Mouse (Mus musculus): Measurements from ENCODE around the gene Zfp512b. TPM values are rescaled to one million over a fixed set of nuclear protein-coding genes. Genes with fewer than 3 reads are reported as not detected.

The Zfp512b gene
- total and polyA plus RNA-seq, 3 experiments: 11.0 to 26.8 (median 16.6) TPM

DNA sequence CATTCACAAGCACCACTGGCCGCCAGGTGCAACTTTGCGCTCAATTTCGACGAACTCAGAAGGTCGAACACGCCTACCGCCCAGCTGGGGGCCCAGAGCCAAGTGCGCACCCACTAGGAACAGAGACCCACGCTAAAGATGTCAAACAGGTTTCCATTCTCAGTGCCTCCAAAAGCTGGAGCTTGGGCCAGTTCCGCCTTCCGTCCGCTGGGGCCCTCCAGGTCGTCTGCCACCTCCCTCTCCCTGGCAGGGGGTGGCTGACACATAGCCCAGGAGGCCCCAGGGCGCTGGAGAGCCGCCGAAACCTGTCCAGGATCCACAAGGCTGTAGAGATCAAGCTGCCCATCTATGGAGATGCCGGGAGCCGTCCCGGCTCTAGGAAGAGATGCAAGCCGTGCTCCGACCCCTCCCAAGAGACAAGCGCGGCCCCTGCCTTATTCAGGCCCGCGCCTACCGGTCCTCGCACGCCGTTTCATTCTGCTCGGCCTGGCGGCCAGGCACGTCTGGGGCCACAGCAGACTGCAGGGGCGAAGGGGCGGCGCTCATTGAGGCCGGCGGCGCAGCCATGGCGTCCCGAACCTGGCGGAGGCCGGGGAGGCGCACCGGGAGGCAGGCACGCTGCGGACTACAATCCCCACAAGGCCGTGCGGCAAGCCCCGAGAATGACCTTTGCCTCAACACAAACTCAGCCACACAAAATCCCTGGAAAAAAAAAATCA lies 11.0 kb downstream of the Zfp512b start (continued):
- no peak for TF ChIP-seq ETS1 (conservative IDR thresholded peaks at IDR 0.05; ENCODE audit: low read depth, low read length)
- no peak for TF ChIP-seq PAX5 (IDR thresholded peaks at IDR 0.05; ENCODE audit: low read length)
- TF ChIP-seq ZMIZ1 (IDR thresholded peaks at IDR 0.05; ENCODE audit: low read depth, low read length): peak; percentile 81; the same call in 1 of the 2 replicates
- TF ChIP-seq POLR2A (IDR thresholded peaks at IDR 0.05; ENCODE audit: low read depth, low read length): peak; percentile 71
- 0 out of 2 replicates have a peak, but pooled peaks have one; percentile 32 for TF ChIP-seq MAX (IDR thresholded peaks at IDR 0.05; ENCODE audit: low read length)
- TF ChIP-seq E2F4 (IDR thresholded peaks at IDR 0.05; ENCODE audit: insufficient replicate concordance, low read depth, low read length): no peak
- no peak; the same call in 1 of the 2 replicates for TF ChIP-seq GABPA (IDR thresholded peaks at IDR 0.05; ENCODE audit: insufficient replicate concordance, low read depth, low read length)
- TF ChIP-seq EP300 (IDR thresholded peaks at IDR 0.05; ENCODE audit: low read length): no peak
- TF ChIP-seq CHD2 (IDR thresholded peaks at IDR 0.05; ENCODE audit: low read length): peak; percentile 57; the same call in 1 of the 2 replicates
- no peak for TF ChIP-seq CTCF (conservative IDR thresholded peaks at IDR 0.05 in 1 of 2, IDR thresholded peaks at IDR 0.05 in 1 of 2; ENCODE audit: low read depth in 2 of 2, low read length in 2 of 2)

DNA sequence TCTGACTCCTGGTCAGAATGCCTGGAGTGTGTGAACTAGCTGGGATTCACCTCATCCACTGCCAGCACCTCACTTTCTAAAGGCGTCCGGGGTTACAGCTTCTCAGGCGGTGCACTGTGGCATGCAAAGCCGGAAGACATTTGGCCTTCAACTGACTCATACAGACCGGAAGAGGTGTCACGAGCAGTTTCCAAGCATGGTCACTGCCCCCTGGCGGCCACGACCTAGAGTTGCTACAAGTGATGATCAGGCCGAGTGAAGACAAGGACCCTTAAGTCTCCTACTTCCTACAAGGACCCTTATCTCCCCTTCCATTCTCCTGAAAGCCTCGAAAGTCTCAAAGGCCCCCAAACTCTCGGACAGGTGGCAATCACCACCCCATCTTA lies 11.6 kb downstream of the Zfp512b start:
- Histone ChIP-seq H3K4me1 (ENCODE audit: control insufficient read depth in 1 of 2, insufficient read depth in 2 of 2) (peaks cover 3 to 25% of the 10 kb centered on the region in 2 experiments; a peak in 2 of 4 replicates), H3K79me2 (replicated peaks; ENCODE audit: control insufficient read depth, extremely low read depth, insufficient read depth, poor library complexity, severe bottlenecking) (peaks cover 4% of the 10 kb centered on the region; the same call in 1 of the 2 replicates), H3K4me3 (replicated peaks in 1 of 3; ENCODE audit: low read depth in 2 of 3, low read length in 2 of 3, poor library complexity in 1 of 3) (peak overlapping the region; percentile 75 to 86 (median 78)), H3K27ac (ENCODE audit: insufficient read depth, low read depth) (peak overlapping the region; percentile 93), H3K36me3 (replicated peaks in 1 of 2; ENCODE audit: control insufficient read depth in 1 of 2, insufficient read depth in 1 of 2, low read length in 1 of 2) (peaks cover 18 to 59% of the 10 kb centered on the region in 2 experiments), H3K4me2 (ENCODE audit: insufficient read depth, low read depth, poor library complexity, severe bottlenecking) (peak overlapping the region; percentile 73), H3K9me3 (replicated peaks; ENCODE audit: low read length) (no peaks in the 10 kb centered on the region), H3K27me3 (replicated peaks) (no peaks in the 10 kb centered on the region), H3K9ac (ENCODE audit: insufficient read depth, low read depth) (peak overlapping the region; percentile 93)
- in situ Hi-C loops (cut with MboI; ENCODE audit: low pct_ligation_motif_present, low pct_unique_long_range_greater_than_20kb, low sequenced_read_pairs): no loop called here
- DNase-seq (ENCODE audit: extremely low read depth): peak; percentile 93
- dilution Hi-C loops (cut with MboI; ENCODE audit: extremely low pct_ligation_motif_present, extremely low pct_unique_long_range_greater_than_20kb, low sequenced_read_pairs): no loop called here
- no peak for TF ChIP-seq E2F4 (IDR thresholded peaks at IDR 0.05; ENCODE audit: insufficient replicate concordance, low read depth, low read length)
- TF ChIP-seq ZC3H11A (IDR thresholded peaks at IDR 0.05; ENCODE audit: low read depth, low read length): no peak
- peak; percentile 68 for TF ChIP-seq TCF12 (IDR thresholded peaks at IDR 0.05; ENCODE audit: low read depth, low read length)
- peak; percentile 74 for TF ChIP-seq HCFC1 (IDR thresholded peaks at IDR 0.05; ENCODE audit: low read depth, low read length)
- no peak for TF ChIP-seq ZKSCAN1 (IDR thresholded peaks at IDR 0.05; ENCODE audit: borderline replicate concordance, low read depth, low read length)
- TF ChIP-seq GABPA (IDR thresholded peaks at IDR 0.05; ENCODE audit: insufficient replicate concordance, low read depth, low read length): no peak
- no peak for TF ChIP-seq SIN3A (IDR thresholded peaks at IDR 0.05; ENCODE audit: low read length)
- peak; percentile 35 for TF ChIP-seq RAD21 (IDR thresholded peaks at IDR 0.05; ENCODE audit: low read depth, low read length)
- TF ChIP-seq CHD2 (IDR thresholded peaks at IDR 0.05; ENCODE audit: low read length): no peak
- peak; percentile 78; the same call in 1 of the 2 replicates for TF ChIP-seq MYC (IDR thresholded peaks at IDR 0.05; ENCODE audit: low read depth, low read length)
- peak; percentile 45; the same call in 1 of the 2 replicates for TF ChIP-seq IRF4 (IDR thresholded peaks at IDR 0.05; ENCODE audit: low read depth, low read length)
- no peak for TF ChIP-seq ZMIZ1 (IDR thresholded peaks at IDR 0.05; ENCODE audit: low read depth, low read length)
- TF ChIP-seq POLR2A (IDR thresholded peaks at IDR 0.05; ENCODE audit: low read depth, low read length): peak; percentile 84
- TF ChIP-seq MAFK (IDR thresholded peaks at IDR 0.05; ENCODE audit: insufficient replicate concordance, low read length): no peak
- TF ChIP-seq SMC3 (IDR thresholded peaks at IDR 0.05; ENCODE audit: low read depth, low read length): peak; percentile 57
- TF ChIP-seq UBTF (IDR thresholded peaks at IDR 0.05; ENCODE audit: low read depth, low read length): no peak
- no peak for TF ChIP-seq USF2 (conservative IDR thresholded peaks at IDR 0.05; ENCODE audit: low read depth, low read length)
- peak; percentile 93 for TF ChIP-seq BHLHE40 (IDR thresholded peaks at IDR 0.05; ENCODE audit: low read depth, low read length)
- TF ChIP-seq ETS1 (conservative IDR thresholded peaks at IDR 0.05; ENCODE audit: low read depth, low read length): 0 out of 2 replicates have a peak, but pooled peaks have one; percentile 34
- no peak for TF ChIP-seq USF1 (IDR thresholded peaks at IDR 0.05; ENCODE audit: low read depth, low read length)
- no peak for TF ChIP-seq ZNF384 (IDR thresholded peaks at IDR 0.05; ENCODE audit: low read depth, low read length)
- TF ChIP-seq CTCF (conservative IDR thresholded peaks at IDR 0.05 in 1 of 2, IDR thresholded peaks at IDR 0.05 in 1 of 2; ENCODE audit: low read depth in 2 of 2, low read length in 2 of 2): peak; percentile 87
- no peak for TF ChIP-seq CHD1 (IDR thresholded peaks at IDR 0.05; ENCODE audit: low read depth, low read length)
- TF ChIP-seq MAZ (IDR thresholded peaks at IDR 0.05; ENCODE audit: low read depth, low read length): no peak
- peak; percentile 82; the same call in 1 of the 2 replicates for TF ChIP-seq MXI1 (IDR thresholded peaks at IDR 0.05; ENCODE audit: low read depth, low read length)
- TF ChIP-seq KAT2A (IDR thresholded peaks at IDR 0.05; ENCODE audit: insufficient replicate concordance, low read length): no peak
- peak; percentile 53; the same call in 1 of the 2 replicates for TF ChIP-seq JUND (conservative IDR thresholded peaks at IDR 0.05; ENCODE audit: low read depth, low read length)
- no peak for TF ChIP-seq EP300 (IDR thresholded peaks at IDR 0.05; ENCODE audit: low read length)
- TF ChIP-seq NELFE (IDR thresholded peaks at IDR 0.05; ENCODE audit: low read depth, low read length): peak; percentile 69
- TF ChIP-seq POLR2AphosphoS2 (IDR thresholded peaks at IDR 0.05; ENCODE audit: low read depth, low read length): no peak
- TF ChIP-seq PAX5 (IDR thresholded peaks at IDR 0.05; ENCODE audit: low read length): no peak
- TF ChIP-seq RCOR1 (conservative IDR thresholded peaks at IDR 0.05; ENCODE audit: low read depth, low read length): no peak
- TF ChIP-seq NRF1 (IDR thresholded peaks at IDR 0.05; ENCODE audit: low read depth, low read length): no peak

All from CH12.LX (cell line).